Mouse (Mus musculus): ENCODE results near the gene Gal3st4. TPM values are rescaled to one million over a fixed set of nuclear protein-coding genes. Genes with fewer than 3 reads are reported as not detected.
"Not testable (repeated sequence)": the region's sequence is repeated elsewhere in the genome, so short reads cannot be mapped to it uniquely, and the experiment has no call there.

Gal3st4 gene
- polyA plus RNA-seq, 1 experiment from 2014 or later = 6.4 TPM

GRCm38 (mm10) chr5:138219864-138220263 is 52.8 kb downstream of the Gal3st4 start:
- Histone ChIP-seq H3K27me3 (ENCODE audit: control insufficient read depth, insufficient read depth, low read length) (no peaks in the 10 kb centered on the region), H3K4me2 (ENCODE audit: low read depth) (no peak overlapping the region), H3K36me3 (ENCODE audit: control insufficient read depth, insufficient read depth, low read length) (no peaks in the 10 kb centered on the region), H3K9ac (ENCODE audit: low read length) (no peak overlapping the region), H3K9me3 (ENCODE audit: control insufficient read depth, low read length) (peaks cover 3% of the 10 kb centered on the region; the same call in 1 of the 2 replicates), H3K27ac (ENCODE audit: low read depth, low read length) (no peak overlapping the region), H3K4me1 (ENCODE audit: control insufficient read depth, insufficient read depth, low read length) (no peaks in the 10 kb centered on the region), H3K4me3 (ENCODE audit: low read depth, low read length) (no peak overlapping the region)
- no peak for DNase-seq (ENCODE audit: low spot score)
- ATAC-seq (ENCODE audit: insufficient read depth, low FRiP score, low TSS enrichment) = no peak
- 79% methylated on average over 2 of the region's 2 CpGs for WGBS

DNA sequence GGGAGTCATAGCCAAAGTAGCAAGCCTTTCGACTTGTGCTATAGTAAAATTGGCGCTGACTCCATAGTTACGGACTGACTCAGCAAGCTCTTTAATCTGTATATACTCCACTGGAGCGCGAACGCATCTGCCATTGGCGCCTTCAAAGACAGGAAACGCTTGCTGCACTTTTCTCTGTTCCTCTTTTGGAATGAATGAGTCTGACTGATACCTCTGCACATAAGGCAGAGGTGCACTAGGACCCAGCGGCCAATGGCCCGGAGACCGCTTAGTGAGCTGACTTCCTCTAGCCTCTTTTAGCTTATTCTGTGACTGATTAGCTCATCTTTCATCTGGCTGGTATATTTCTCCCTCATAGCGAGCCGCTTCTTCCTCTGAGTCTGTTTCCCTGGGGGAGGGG is 56.0 kb downstream of the Gal3st4 start:
- not testable (repeated sequence) for ATAC-seq (ENCODE audit: insufficient read depth, low FRiP score, low TSS enrichment)

More for the DNA sequence above, 56.0 kb downstream of the Gal3st4 start:
- not testable (repeated sequence) for H3K27ac ChIP-seq (ENCODE audit: low read depth, low read length); H3K9me3 ChIP-seq (ENCODE audit: control insufficient read depth, low read length); H3K36me3 ChIP-seq (ENCODE audit: control insufficient read depth, insufficient read depth, low read length); DNase-seq (ENCODE audit: low spot score); H3K9ac ChIP-seq (ENCODE audit: low read length); H3K27me3 ChIP-seq (ENCODE audit: control insufficient read depth, insufficient read depth, low read length); H3K4me1 ChIP-seq (ENCODE audit: control insufficient read depth, insufficient read depth, low read length); H3K4me2 ChIP-seq (ENCODE audit: low read depth); H3K4me3 ChIP-seq (ENCODE audit: low read depth, low read length)
- WGBS = 94% methylated on average over 13 of the region's 13 CpGs

Other genes starting within 250 kb of the Gal3st4 start
- gene Smok3c, start 219.6 kb downstream of the Gal3st4 start, polyA plus RNA-seq (2014; fragmentation: Nextera tagmentation; extraction: Ambion mirVana) = not detected in 2 replicates
- gene Zkscan1, start 187.8 kb downstream of the Gal3st4 start, polyA plus RNA-seq (2014; fragmentation: Nextera tagmentation; extraction: Ambion mirVana) = 43.8 and 45.1 TPM in 2 replicates
- gene Zscan21, start 155.9 kb downstream of the Gal3st4 start, polyA plus RNA-seq (2014; fragmentation: Nextera tagmentation; extraction: Ambion mirVana) = 126 and 128 TPM in 2 replicates
- 25.5 and 27.8 TPM in 2 replicates for gene Zfp113, start 117.1 kb downstream of the Gal3st4 start, polyA plus RNA-seq (2014; fragmentation: Nextera tagmentation; extraction: Ambion mirVana)
- 316 and 319 TPM in 2 replicates for gene Cops6, start 111.8 kb downstream of the Gal3st4 start, polyA plus RNA-seq (2014; fragmentation: Nextera tagmentation; extraction: Ambion mirVana)
- gene Ap4m1, start 100.8 kb downstream of the Gal3st4 start, polyA plus RNA-seq (2014; fragmentation: Nextera tagmentation; extraction: Ambion mirVana) = 15.7 and 17.2 TPM in 2 replicates
- 272 and 282 TPM in 2 replicates for gene Mcm7, start 100.4 kb downstream of the Gal3st4 start, polyA plus RNA-seq (2014; fragmentation: Nextera tagmentation; extraction: Ambion mirVana)
- 119 and 122 TPM in 2 replicates for gene Taf6, start 85.4 kb downstream of the Gal3st4 start, polyA plus RNA-seq (2014; fragmentation: Nextera tagmentation; extraction: Ambion mirVana)
- 48.4 and 53.8 TPM in 2 replicates for gene Cnpy4, start 85.4 kb downstream of the Gal3st4 start, polyA plus RNA-seq (2014; fragmentation: Nextera tagmentation; extraction: Ambion mirVana)
- gene Mblac1, start 78.5 kb downstream of the Gal3st4 start, polyA plus RNA-seq (2014; fragmentation: Nextera tagmentation; extraction: Ambion mirVana) = 10.2 and 10.8 TPM in 2 replicates
- gene Nxpe5, start 46.9 kb downstream of the Gal3st4 start, polyA plus RNA-seq (2014; fragmentation: Nextera tagmentation; extraction: Ambion mirVana) = not detected in 2 replicates
- 51.9 and 53.5 TPM in 2 replicates for gene Lamtor4, start 17.4 kb downstream of the Gal3st4 start, polyA plus RNA-seq (2014; fragmentation: Nextera tagmentation; extraction: Ambion mirVana)
- 9.1 and 9.5 TPM in 2 replicates for gene BC037034, start 8.8 kb downstream of the Gal3st4 start, polyA plus RNA-seq (2014; fragmentation: Nextera tagmentation; extraction: Ambion mirVana)
- gene Gm43720, start 7.1 kb upstream of the Gal3st4 start, polyA plus RNA-seq (2014; fragmentation: Nextera tagmentation; extraction: Ambion mirVana) = not detected in 2 replicates
- 19.3 and 22.1 TPM in 2 replicates for gene Gpc2, start 7.2 kb upstream of the Gal3st4 start, polyA plus RNA-seq (2014; fragmentation: Nextera tagmentation; extraction: Ambion mirVana)
- gene Stag3, start 7.4 kb upstream of the Gal3st4 start, polyA plus RNA-seq (2014; fragmentation: Nextera tagmentation; extraction: Ambion mirVana) = 2.7 and 3.2 TPM in 2 replicates
- gene Pvrig, start 69.1 kb upstream of the Gal3st4 start, polyA plus RNA-seq (2014; fragmentation: Nextera tagmentation; extraction: Ambion mirVana) = 0.29 TPM in 1 of 2 replicates, not detected in the other
- gene Zfp157, start 168.6 kb upstream of the Gal3st4 start, polyA plus RNA-seq (2014; fragmentation: Nextera tagmentation; extraction: Ambion mirVana) = 48.4 and 52.9 TPM in 2 replicates